Mouse (Mus musculus): ENCODE data around the gene Dnaaf3. TPM values are rescaled to one million over a fixed set of nuclear protein-coding genes. Genes with fewer than 3 reads are reported as not detected.

Dnaaf3 gene
- polyA plus RNA-seq, 1 experiment from 2014 or later, result 0.67 TPM

DNA sequence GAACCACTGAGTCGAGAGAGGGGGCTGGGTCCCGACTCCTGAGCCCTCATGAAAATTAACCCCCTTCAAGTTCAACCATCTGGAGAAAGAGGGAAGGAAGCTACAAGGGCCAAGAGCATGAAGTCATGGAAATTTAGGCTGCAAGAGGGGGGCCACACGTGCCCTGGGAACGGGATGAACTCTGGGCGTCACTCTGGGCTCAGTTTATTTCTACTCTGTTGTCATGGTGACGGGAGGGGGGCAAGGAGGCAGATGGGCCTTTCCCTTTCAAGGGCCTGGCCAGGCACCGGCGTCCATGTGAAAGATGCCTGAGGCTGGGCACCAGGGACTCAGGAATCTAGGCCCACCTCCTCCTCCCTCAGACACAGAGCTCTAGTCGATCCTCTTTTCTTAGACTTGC lies 34.0 kb downstream of the Dnaaf3 start:
- Histone ChIP-seq H3K4me1 (ENCODE audit: control insufficient read depth, insufficient read depth, low read length) (peaks cover 26% of the 10 kb centered on the region), H3K36me3 (ENCODE audit: control insufficient read depth, insufficient read depth, low read length) (peaks cover 16% of the 10 kb centered on the region), H3K4me2 (replicated peaks; ENCODE audit: low read depth, low read length) (peak overlapping the region; percentile 61), H3K27ac (ENCODE audit: low read length) (peak overlapping the region; percentile 63), H3K9me3 (ENCODE audit: control insufficient read depth, low read depth, low read length) (no peaks in the 10 kb centered on the region), H3K27me3 (ENCODE audit: control insufficient read depth, insufficient read depth, low read length) (no peaks in the 10 kb centered on the region), H3K4me3 (ENCODE audit: low read depth, low read length) (no peak overlapping the region; the same call in 1 of the 2 replicates), H3K9ac (replicated peaks; ENCODE audit: low read depth, low read length) (0 out of 2 replicates have a peak overlapping the region, but pooled peaks have one; percentile 10)
- 17% methylated on average over 9 of the region's 9 CpGs for WGBS
- ATAC-seq (ENCODE audit: insufficient number of reproducible peaks, insufficient read depth, low FRiP score, low read depth), result peak; percentile 20; the same call in 1 of the 2 replicates

DNA sequence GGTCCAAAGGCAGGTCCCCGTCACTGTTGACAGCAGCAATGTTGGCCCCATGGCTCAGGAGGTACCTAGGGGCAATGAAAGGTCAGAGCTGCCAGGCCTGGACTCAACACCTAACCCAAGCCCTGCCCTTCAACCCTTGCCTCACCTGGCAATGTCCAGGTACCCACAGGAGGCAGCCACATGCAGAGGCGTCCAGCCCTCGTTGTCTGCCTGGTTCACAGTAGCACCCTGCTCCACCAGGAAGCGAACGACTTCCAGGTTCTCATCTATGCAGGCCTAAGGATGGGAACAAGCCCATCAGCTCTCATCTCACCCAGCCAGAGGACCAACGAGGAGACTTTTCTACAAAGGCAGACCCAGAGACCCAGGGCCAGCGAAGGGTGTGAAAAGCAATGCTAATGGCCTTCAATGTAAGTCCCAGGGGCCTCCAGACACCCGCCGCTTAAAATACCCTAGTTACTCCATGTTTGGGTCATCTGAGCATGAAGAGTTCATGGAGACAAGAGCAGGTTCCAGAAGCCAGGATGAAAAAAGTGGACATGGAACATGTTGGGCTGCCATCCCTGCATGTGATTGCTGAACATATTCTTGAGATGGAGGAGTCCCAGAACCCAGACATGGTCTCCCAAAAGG lies 34.9 kb downstream of the Dnaaf3 start:
- no peaks in the 10 kb centered on the region for H3K9me3 ChIP-seq (ENCODE audit: control insufficient read depth, low read depth, low read length)
- H3K9ac ChIP-seq (replicated peaks; ENCODE audit: low read depth, low read length), result no peak overlapping the region
- no peaks in the 10 kb centered on the region for H3K27me3 ChIP-seq (ENCODE audit: control insufficient read depth, insufficient read depth, low read length)
- peaks cover 22% of the 10 kb centered on the region for H3K36me3 ChIP-seq (ENCODE audit: control insufficient read depth, insufficient read depth, low read length)
- H3K4me2 ChIP-seq (replicated peaks; ENCODE audit: low read depth, low read length), result peak overlapping the region; percentile 61; the same call in 1 of the 2 replicates
- H3K4me1 ChIP-seq (ENCODE audit: control insufficient read depth, insufficient read depth, low read length), result peaks cover 34% of the 10 kb centered on the region
- no peak overlapping the region for H3K4me3 ChIP-seq (ENCODE audit: low read depth, low read length)
- no peak overlapping the region for H3K27ac ChIP-seq (ENCODE audit: low read length)
- WGBS, result 94% methylated on average over 9 of the region's 9 CpGs
- no peak for ATAC-seq (ENCODE audit: insufficient number of reproducible peaks, insufficient read depth, low FRiP score, low read depth)

DNA sequence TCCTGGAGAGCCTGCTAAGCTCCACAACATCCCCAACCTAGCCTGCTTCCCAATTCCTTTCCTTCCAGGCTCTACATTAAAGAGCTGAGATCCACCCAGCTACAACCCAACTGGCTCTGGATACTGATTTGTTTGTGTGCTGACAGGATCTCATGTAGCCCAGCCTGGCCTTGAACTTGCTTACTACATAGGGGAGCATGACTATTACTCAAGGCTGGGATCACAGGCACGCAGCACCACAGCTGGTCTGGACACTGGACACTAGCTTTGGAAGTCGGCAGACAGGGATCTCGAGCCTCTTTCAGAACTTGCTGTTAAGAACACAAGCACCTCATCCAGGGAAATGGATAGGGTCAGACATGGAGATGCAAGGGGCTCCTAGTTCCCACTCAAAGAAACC lies 35.8 kb downstream of the Dnaaf3 start:
- no peak overlapping the region for H3K4me3 ChIP-seq (ENCODE audit: low read depth, low read length)
- peaks cover 38% of the 10 kb centered on the region for H3K4me1 ChIP-seq (ENCODE audit: control insufficient read depth, insufficient read depth, low read length)
- no peak overlapping the region for H3K9ac ChIP-seq (replicated peaks; ENCODE audit: low read depth, low read length)
- H3K27ac ChIP-seq (ENCODE audit: low read length), result no peak overlapping the region
- 97% methylated on average over 3 of the region's 3 CpGs for WGBS
- H3K9me3 ChIP-seq (ENCODE audit: control insufficient read depth, low read depth, low read length), result no peaks in the 10 kb centered on the region
- H3K4me2 ChIP-seq (replicated peaks; ENCODE audit: low read depth, low read length), result no peak overlapping the region
- no peak for ATAC-seq (ENCODE audit: insufficient number of reproducible peaks, insufficient read depth, low FRiP score, low read depth)
- peaks cover 22% of the 10 kb centered on the region for H3K36me3 ChIP-seq (ENCODE audit: control insufficient read depth, insufficient read depth, low read length)
- H3K27me3 ChIP-seq (ENCODE audit: control insufficient read depth, insufficient read depth, low read length), result no peaks in the 10 kb centered on the region

DNA sequence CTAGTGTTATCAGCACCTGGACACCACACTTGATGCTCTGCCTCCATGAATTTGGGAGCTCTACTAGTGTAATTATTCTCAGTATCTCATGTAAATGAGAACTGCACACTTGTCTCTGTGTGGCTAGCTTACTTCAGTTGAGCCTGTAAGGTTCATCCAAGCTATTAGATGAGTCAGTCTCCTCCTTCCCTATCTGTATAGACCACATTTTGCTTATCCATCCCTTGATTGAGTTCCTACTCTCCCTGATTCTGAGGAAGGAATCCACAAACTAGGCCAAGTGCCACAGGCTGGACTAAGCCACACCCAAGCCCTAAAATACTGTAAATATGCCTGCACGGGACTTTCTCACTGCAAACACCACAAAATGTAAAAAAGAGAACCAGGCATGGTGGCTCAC lies 38.3 kb downstream of the Dnaaf3 start:
- WGBS, result 61% methylated on average over 1 of the region's 1 CpGs
- H3K36me3 ChIP-seq (ENCODE audit: control insufficient read depth, insufficient read depth, low read length), result peaks cover 34% of the 10 kb centered on the region
- peaks cover 24% of the 10 kb centered on the region for H3K4me1 ChIP-seq (ENCODE audit: control insufficient read depth, insufficient read depth, low read length)
- H3K4me3 ChIP-seq (ENCODE audit: low read depth, low read length), result no peak overlapping the region
- no peak overlapping the region for H3K27ac ChIP-seq (ENCODE audit: low read length)
- no peak overlapping the region for H3K9ac ChIP-seq (replicated peaks; ENCODE audit: low read depth, low read length)
- H3K4me2 ChIP-seq (replicated peaks; ENCODE audit: low read depth, low read length), result no peak overlapping the region
- ATAC-seq (ENCODE audit: insufficient number of reproducible peaks, insufficient read depth, low FRiP score, low read depth), result no peak
- no peaks in the 10 kb centered on the region for H3K27me3 ChIP-seq (ENCODE audit: control insufficient read depth, insufficient read depth, low read length)
- H3K9me3 ChIP-seq (ENCODE audit: control insufficient read depth, low read depth, low read length), result no peaks in the 10 kb centered on the region

DNA sequence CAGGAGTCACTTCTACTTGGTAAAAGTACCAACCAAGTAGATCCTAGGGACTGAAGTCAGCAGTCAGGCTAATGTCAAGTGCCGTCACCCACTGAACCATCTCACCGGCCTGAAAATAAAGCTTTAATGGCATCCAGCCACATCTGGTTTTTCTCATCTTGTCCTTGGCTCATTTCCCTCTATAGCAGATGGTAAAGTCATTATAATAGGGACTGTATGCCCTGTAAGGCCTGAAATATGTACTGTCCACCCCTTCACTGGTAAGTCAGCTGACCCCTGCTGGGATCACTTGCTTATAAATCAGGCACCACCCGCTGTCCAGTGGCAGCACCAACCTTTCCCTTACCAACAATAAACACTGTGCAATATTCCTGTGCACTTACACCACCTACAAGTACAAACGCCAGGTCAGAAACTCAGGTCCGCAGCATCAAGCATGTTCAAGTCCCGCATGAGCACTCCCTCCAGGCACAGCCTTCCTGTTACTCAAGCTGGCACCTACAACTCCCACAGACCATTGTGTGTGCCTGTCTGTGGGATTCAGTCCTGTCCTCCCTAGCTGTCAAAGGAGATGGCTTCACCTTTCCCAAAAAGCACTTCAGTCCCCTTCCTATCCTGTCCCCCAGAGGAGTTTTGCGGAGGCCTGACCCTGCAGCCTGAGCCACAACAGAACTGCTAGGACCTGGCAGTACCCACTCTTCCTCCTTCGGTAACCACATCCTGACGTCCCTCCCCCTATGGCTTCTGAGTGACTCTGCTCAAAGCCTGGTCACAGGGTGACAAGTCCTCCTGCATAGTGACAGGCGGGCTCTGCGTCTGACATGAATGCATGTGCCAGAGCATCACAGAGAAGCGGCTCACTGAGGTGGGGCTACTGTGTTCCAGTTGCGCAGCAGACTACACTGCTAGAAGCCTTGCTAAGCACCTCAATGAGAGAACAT lies 39.7 kb downstream of the Dnaaf3 start:
- Histone ChIP-seq H3K9me3 (ENCODE audit: control insufficient read depth, low read depth, low read length) (no peaks in the 10 kb centered on the region), H3K27me3 (ENCODE audit: control insufficient read depth, insufficient read depth, low read length) (no peaks in the 10 kb centered on the region), H3K4me1 (ENCODE audit: control insufficient read depth, insufficient read depth, low read length) (peaks cover 12% of the 10 kb centered on the region), H3K9ac (replicated peaks; ENCODE audit: low read depth, low read length) (no peak overlapping the region), H3K36me3 (ENCODE audit: control insufficient read depth, insufficient read depth, low read length) (peaks cover 38% of the 10 kb centered on the region), H3K4me3 (ENCODE audit: low read depth, low read length) (no peak overlapping the region), H3K27ac (ENCODE audit: low read length) (peak overlapping the region; percentile 48; the same call in 1 of the 2 replicates), H3K4me2 (replicated peaks; ENCODE audit: low read depth, low read length) (no peak overlapping the region)
- ATAC-seq (ENCODE audit: insufficient number of reproducible peaks, insufficient read depth, low FRiP score, low read depth), result no peak
- WGBS, result 78% methylated on average over 13 of the region's 13 CpGs

DNA sequence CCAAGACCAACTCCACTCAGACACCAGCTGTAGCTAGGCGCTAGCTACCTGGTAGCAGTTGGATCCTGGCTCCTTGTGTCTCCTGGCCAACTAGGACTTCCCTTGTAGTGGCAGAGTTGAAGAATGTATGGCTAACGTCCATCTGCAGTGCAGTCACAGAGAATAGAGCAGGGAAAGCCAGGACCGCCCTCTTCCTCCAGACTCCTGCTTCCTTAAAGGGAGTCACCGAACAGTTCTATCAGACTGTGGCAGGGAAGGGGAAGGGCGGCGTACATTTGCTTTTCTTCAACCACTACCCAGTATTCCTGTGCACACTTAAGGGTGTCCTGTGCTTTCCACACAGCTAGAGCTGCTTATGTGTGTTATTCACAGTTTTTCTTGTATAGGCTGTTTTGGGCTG lies 40.9 kb downstream of the Dnaaf3 start:
- Histone ChIP-seq H3K4me2 (replicated peaks; ENCODE audit: low read depth, low read length) (no peak overlapping the region), H3K9me3 (ENCODE audit: control insufficient read depth, low read depth, low read length) (no peaks in the 10 kb centered on the region), H3K27ac (ENCODE audit: low read length) (no peak overlapping the region), H3K4me1 (ENCODE audit: control insufficient read depth, insufficient read depth, low read length) (peaks cover 12% of the 10 kb centered on the region), H3K9ac (replicated peaks; ENCODE audit: low read depth, low read length) (no peak overlapping the region), H3K4me3 (ENCODE audit: low read depth, low read length) (no peak overlapping the region), H3K36me3 (ENCODE audit: control insufficient read depth, insufficient read depth, low read length) (peaks cover 31% of the 10 kb centered on the region), H3K27me3 (ENCODE audit: control insufficient read depth, insufficient read depth, low read length) (no peaks in the 10 kb centered on the region)
- WGBS, result 70% methylated on average over 6 of the region's 6 CpGs
- ATAC-seq (ENCODE audit: insufficient number of reproducible peaks, insufficient read depth, low FRiP score, low read depth), result no peak

DNA sequence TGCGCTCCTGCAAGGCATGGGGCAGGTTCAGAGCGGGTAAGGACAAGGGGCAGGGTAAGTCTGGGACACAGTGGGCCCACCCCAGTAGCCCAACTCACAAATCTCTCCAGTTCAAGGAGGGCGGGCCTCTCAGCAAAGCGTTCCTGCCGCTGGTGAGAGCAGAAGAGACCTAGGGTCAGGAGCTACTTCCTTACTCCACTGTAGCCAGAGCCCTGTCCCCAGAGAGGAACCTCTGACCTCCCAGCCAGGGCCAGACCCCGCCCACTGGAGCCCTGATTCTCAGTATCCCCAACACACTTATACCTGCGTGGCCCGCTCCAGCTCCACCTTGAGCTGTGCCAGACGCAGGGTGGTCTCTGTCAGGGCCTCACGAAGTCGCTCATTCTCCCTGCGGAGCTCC lies 50.0 kb downstream of the Dnaaf3 start:
- Histone ChIP-seq H3K9ac (replicated peaks; ENCODE audit: low read depth, low read length) (no peak overlapping the region), H3K27me3 (ENCODE audit: control insufficient read depth, insufficient read depth, low read length) (no peaks in the 10 kb centered on the region), H3K36me3 (ENCODE audit: control insufficient read depth, insufficient read depth, low read length) (peaks cover 44% of the 10 kb centered on the region), H3K4me2 (replicated peaks; ENCODE audit: low read depth, low read length) (no peak overlapping the region), H3K27ac (ENCODE audit: low read length) (no peak overlapping the region), H3K4me3 (ENCODE audit: low read depth, low read length) (no peak overlapping the region), H3K9me3 (ENCODE audit: control insufficient read depth, low read depth, low read length) (no peaks in the 10 kb centered on the region), H3K4me1 (ENCODE audit: control insufficient read depth, insufficient read depth, low read length) (peaks cover 12% of the 10 kb centered on the region; the same call in 1 of the 2 replicates)
- no peak for ATAC-seq (ENCODE audit: insufficient number of reproducible peaks, insufficient read depth, low FRiP score, low read depth)
- WGBS, result 89% methylated on average over 12 of the region's 12 CpGs

DNA sequence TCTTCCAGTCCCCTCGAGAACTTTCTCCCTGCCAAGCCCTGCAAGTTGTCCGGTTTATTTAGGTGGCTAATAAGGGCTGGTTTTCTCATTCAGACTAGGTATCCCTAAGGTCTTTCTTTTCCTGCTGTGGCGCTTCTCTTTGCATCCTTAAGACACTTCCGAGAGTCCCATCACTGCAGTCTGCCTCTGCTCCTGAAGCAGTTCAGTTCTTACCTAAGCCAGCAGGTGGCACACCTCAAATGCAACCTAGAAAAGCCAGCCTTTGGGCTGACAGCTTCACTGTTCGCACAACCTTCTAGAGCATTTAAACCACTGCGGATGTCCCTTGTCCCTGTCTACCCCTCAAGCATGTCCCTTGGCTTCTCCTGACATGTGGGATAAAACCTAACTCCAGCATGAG lies 52.6 kb downstream of the Dnaaf3 start:
- H3K4me2 ChIP-seq (replicated peaks; ENCODE audit: low read depth, low read length), result 0 out of 2 replicates have a peak overlapping the region, but pooled peaks have one; percentile 75
- no peak for ATAC-seq (ENCODE audit: insufficient number of reproducible peaks, insufficient read depth, low FRiP score, low read depth)

More for the DNA sequence above, 52.6 kb downstream of the Dnaaf3 start:
- Histone ChIP-seq H3K4me3 (ENCODE audit: low read depth, low read length) (no peak overlapping the region), H3K9ac (replicated peaks; ENCODE audit: low read depth, low read length) (no peak overlapping the region), H3K9me3 (ENCODE audit: control insufficient read depth, low read depth, low read length) (no peaks in the 10 kb centered on the region), H3K4me1 (ENCODE audit: control insufficient read depth, insufficient read depth, low read length) (peaks cover 12% of the 10 kb centered on the region; the same call in 1 of the 2 replicates), H3K27ac (ENCODE audit: low read length) (peak overlapping the region; percentile 33; the same call in 1 of the 2 replicates), H3K27me3 (ENCODE audit: control insufficient read depth, insufficient read depth, low read length) (no peaks in the 10 kb centered on the region), H3K36me3 (ENCODE audit: control insufficient read depth, insufficient read depth, low read length) (peaks cover 35% of the 10 kb centered on the region)
- 25% methylated on average over 6 of the region's 6 CpGs for WGBS
